Mouse (Mus musculus): ENCODE results near the gene Cd300e.

DNA sequence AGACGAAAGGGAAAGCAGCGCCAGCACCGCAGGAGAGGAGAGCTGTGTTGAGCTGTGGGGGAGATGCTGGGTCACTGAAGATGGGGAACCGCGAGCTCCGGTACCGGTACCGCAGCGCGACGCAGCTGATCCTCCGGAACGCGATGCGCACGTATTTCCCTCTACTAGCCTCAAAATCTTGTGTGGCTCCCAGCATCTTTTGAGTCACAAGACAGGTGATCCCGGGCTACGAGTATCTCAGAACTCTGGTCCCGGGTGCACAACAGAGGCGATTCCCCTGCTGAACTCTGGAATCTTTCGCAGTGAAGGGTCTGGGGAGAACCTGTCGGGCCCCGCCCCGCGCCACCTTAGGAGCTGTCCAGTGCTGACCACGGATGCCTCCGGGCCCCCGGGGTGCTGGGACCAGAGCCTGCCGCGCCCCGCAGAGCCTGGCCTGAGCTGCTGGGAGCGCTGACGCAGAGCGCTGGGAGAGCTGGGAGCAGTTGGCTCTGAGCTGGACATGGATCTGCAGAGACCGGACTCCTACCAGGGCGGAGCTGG lies 29.5 kb upstream of the Cd300e start, which contains the start of gene Rab37:
- TF ChIP-seq CTCF (conservative IDR thresholded peaks at IDR 0.05; ENCODE audit: insufficient read depth, insufficient read length, low read depth, low read length): no peak
- no peak for TF ChIP-seq POLR2A (IDR thresholded peaks at IDR 0.05; ENCODE audit: low read depth, low read length)

Data from kidney, adult 2 months (tissue).